Mouse (Mus musculus) macrophage (primary cell): ENCODE data around the gene Tnfrsf23. TPM values are rescaled to one million over a fixed set of nuclear protein-coding genes. Genes with fewer than 3 reads are reported as not detected.
"Not testable (repeated sequence)": the region's sequence is repeated elsewhere in the genome, so short reads cannot be mapped to it uniquely, and the experiment has no call there.

Source experiments
- H3K27ac ChIP-seq: fragments of 350-480 bp; formaldehyde crosslinking; 2 replicates; pipeline ENCODE4 v1.9.0; 2021
- H3K36me3 ChIP-seq: fragments of 350-480 bp; formaldehyde crosslinking; 2 replicates; pipeline ENCODE4 v1.9.0; 2021; ENCODE audit errors: inconsistent target
- H3K4me3 ChIP-seq: fragments of 350-480 bp; formaldehyde crosslinking; 2 replicates; pipeline ENCODE4 v1.9.0; 2021; ENCODE audit errors: inconsistent target
- H3K79me2 ChIP-seq: fragments of 350-480 bp; formaldehyde crosslinking; 2 replicates; pipeline ENCODE4 v1.9.0; 2021; ENCODE audit errors: inconsistent target
- WGBS: methylation state at CpG from one replicate; pipeline ENCODE4 v1.1.7; 2026; ENCODE audit warnings: inconsistent platforms; ENCODE audit not compliant: missing documents; 5-methylcytosine and 5-hydroxymethylcytosine counted together
- polyA plus RNA-seq: library from polyadenylated mRNA; stranded (reverse); fragments of 250-400 nt; gene quantifications from 3 replicates; pipeline ENCODE4 v1.2.4, GENCODE M21; 2018; ENCODE audit warnings: inconsistent platforms

Tnfrsf23 gene
- polyA plus RNA-seq, 1 experiment from 2014 or later, result 11.0 TPM

DNA sequence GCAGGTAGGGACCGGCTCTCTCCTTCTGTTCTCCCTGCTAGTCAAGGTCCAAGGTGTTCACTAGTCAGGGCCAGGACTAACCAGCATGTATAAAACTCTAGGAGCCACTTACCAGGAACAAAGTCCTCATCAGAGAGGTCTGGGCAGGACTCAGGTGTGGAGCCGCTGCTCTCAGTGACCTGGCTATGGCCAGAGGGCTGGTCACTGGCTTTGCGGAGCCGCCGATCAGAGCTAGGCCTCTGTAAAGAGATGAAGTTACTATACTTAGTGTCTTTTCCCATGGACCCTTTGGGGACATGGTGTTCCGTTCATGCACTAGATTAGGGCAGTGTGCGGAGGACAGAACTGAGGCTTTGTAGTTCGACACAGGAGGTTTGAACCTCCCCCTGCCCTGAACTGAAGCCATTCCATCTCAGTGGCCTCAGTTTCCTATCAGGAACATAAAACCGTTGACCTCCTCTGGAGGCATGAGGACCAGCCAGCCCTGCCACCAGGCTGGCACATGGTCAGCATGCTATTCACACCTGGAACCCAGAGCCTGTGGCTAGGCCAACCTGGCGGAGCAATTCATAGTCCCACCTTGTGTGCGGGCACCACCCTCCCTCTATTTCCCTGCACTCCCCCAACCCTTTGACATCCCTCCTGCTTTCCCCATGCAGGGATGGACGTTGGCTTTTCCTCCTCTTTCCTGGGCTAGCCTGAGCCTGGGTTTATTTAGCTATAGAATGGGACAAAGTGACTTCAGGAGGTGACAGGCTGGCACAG is 7.3 kb upstream of the Tnfrsf23 start:
- H3K27ac ChIP-seq, result no peak overlapping the region
- H3K36me3 ChIP-seq, result no peaks in the 10 kb centered on the region
- H3K79me2 ChIP-seq, result no peaks in the 10 kb centered on the region
- WGBS, result 94% methylated on average over 12 of the region's 12 CpGs
- no peak overlapping the region for H3K4me3 ChIP-seq

DNA sequence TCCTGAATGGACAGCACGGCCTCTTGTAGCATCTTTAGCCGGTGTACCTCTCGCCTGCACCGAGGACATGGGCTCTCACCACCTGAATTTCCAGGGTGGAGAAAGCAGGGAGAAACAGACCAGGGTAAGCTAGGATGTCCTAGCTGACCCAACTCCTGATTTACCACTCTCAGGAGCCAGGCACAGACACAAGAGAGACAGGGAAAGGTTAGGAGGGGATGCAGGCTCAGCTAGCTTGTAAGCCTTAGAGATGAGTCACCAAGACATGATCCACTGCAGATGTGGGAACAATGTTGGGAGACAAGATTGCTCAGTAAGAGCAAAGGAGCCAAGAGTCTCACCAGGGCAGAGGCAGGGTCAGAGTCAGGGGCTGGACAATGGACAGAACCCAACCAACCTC is 6.2 kb upstream of the Tnfrsf23 start:
- H3K36me3 ChIP-seq, result no peaks in the 10 kb centered on the region
- 96% methylated on average over 4 of the region's 4 CpGs for WGBS
- H3K79me2 ChIP-seq, result no peaks in the 10 kb centered on the region
- no peak overlapping the region for H3K4me3 ChIP-seq
- H3K27ac ChIP-seq, result no peak overlapping the region

DNA sequence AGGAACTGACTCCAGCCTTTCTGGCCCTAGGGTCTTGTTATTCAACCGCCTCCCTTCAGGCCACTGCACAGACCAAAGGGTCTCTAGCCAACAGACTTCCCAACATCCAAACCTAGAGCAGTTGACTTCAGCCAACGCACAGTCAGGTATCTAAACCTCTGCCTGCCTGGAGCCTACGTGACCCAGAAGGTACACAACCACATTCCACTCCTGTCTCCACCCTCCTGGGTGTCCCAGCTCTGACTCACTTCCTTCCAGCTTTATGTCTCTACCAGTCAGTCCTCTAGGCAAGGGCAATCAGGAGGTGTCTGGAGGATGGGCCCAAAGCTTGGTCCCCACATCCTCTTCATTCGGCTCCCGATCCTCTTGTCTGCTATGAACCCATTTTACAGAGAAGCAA is 5.5 kb upstream of the Tnfrsf23 start:
- H3K79me2 ChIP-seq, result no peaks in the 10 kb centered on the region
- H3K36me3 ChIP-seq, result no peaks in the 10 kb centered on the region
- H3K27ac ChIP-seq, result no peak overlapping the region
- H3K4me3 ChIP-seq, result no peak overlapping the region
- WGBS, result 90% methylated on average over 5 of the region's 5 CpGs

DNA sequence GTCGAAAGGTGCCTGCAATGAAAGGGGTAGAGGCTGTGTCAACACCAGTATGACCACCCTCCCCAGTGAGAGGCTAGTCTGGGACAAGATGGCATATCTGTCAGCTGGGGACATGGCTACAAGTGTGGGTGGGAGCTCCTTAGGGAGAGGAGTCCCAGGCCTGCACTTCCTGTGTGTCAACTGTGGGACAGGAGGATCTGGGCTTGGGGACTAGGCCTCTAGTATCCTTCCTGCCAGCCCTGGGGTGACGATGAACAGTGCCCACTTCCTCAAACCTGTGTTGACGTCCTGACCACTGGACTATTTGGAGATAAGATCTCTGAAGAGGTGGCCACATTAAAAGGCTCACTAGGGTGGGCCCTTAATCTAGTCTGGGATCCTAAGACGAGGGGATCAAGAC is 4.3 kb upstream of the Tnfrsf23 start:
- WGBS, result 56% methylated on average over 4 of the region's 4 CpGs
- Histone ChIP-seq H3K36me3 (no peaks in the 10 kb centered on the region), H3K4me3 (no peak overlapping the region), H3K79me2 (no peaks in the 10 kb centered on the region), H3K27ac (no peak overlapping the region)

DNA sequence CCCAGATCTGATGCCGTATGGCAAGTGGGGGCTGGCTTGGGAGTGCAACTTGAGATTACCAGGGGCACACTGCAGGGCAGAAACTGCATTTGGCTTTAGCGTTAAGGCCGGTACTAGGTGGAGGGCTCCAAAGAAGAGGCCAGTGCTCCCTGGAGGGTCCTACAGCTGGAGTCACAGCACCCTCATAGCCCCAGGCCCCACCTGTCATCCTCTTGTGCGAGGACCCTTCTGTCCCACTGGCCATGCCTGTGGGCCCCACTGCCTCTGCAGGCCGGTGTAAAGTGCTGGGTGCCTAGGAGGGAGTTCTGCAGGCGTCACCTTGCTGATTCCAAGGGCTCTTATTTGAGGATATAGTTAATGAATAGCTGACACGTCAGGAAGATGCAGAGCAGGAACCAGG is 3.8 kb upstream of the Tnfrsf23 start:
- no peaks in the 10 kb centered on the region for H3K36me3 ChIP-seq
- no peak overlapping the region for H3K27ac ChIP-seq
- H3K79me2 ChIP-seq, result no peaks in the 10 kb centered on the region
- H3K4me3 ChIP-seq, result no peak overlapping the region
- WGBS, result 95% methylated on average over 7 of the region's 7 CpGs

DNA sequence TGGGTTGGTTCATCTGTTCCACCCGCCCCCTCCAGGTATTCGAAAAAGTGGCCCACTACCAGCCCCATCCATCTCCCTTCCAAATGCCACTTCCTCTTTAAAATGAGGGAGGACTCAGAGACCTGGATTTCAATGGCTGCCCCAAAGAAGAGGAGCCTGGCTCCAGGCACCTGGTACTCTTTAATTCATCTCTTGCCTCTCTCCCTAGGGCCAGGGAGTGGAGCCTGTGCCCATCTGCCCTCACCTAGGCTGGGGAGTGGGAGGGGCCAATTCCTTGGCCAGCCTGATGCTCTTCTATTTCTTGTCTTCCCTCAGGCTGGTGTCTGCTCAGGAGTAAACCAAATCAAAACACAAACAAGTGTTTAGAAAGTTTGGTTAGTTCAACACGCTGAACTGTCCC is 1.0 kb upstream of the Tnfrsf23 start:
- H3K79me2 ChIP-seq, H3K4me3 ChIP-seq, H3K36me3 ChIP-seq: not testable (repeated sequence)
- WGBS, result 38% methylated on average over 2 of the region's 3 CpGs
- H3K27ac ChIP-seq, result peak overlapping the region; percentile 58; the same call in 1 of the 2 replicates

DNA sequence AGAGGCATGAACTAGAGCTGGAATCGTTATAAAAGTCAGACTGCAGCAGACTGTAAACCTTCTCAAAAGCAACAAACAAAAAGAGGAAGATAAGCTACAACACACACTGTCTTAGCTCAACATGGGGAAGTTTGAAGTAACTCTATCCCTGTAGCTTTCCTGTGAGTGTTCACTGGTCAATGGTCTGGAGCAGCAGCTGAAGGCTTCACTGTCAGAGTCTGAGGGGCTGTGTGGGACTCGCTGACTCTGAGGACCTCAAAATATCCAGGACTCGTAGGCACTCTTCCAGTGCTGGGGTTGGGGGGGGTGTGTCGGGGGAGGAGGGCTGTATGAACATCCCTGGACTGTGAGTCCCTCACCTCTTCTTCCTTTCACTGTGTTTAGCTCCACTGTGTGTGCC is 519 bp upstream of the Tnfrsf23 start:
- not testable (repeated sequence) for H3K36me3 ChIP-seq, H3K79me2 ChIP-seq, H3K4me3 ChIP-seq
- WGBS, result 0% methylated on average over 3 of the region's 4 CpGs
- H3K27ac ChIP-seq, result peak overlapping the region; percentile 58

DNA sequence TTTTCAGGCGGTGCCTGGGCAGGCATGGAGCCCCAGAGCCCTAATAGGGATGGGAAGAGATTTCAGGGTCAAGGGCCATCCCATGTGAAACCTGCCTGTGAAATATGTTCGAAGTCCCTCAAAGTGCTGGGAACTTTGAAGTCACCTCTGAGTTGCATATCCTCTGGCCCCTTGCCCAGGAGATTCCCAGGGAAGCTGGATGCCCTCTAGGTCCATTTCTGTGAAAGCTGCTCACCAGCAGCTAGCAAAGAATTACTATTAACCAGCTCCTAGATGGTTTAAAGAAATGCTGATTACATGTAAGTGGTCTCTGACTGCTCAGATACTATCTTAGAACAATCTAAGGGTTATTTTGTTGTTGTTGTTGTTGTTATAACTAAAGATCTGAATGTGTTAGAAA is 1.1 kb downstream of the Tnfrsf23 start:
- not testable (repeated sequence) for H3K4me3 ChIP-seq, H3K27ac ChIP-seq, H3K79me2 ChIP-seq, H3K36me3 ChIP-seq
- no CpG with 5 or more reads among the region's 2 CpGs for WGBS

DNA sequence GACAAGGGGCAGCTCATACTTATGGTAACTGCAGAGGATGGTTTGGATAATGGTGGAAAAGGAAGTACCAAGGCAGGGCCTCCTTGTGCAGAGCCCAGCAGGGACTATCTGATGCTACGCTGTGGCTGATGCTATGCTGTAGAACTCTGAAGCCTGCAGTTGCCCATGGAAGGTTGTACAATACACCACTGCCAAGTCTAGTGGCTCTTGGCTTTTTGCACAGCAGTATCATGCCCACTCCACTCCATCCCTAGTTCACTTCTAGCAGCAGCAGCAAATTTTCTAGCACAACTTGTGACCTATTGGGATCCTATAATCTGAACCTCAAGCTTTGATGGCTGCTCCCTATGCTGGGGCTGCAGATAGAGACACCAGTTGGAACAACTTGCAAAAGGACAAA is 4.1 kb downstream of the Tnfrsf23 start:
- no peak overlapping the region for H3K27ac ChIP-seq
- no peak overlapping the region for H3K4me3 ChIP-seq
- 100% methylated on average over 1 of the region's 1 CpGs for WGBS
- no peaks in the 10 kb centered on the region for H3K79me2 ChIP-seq
- H3K36me3 ChIP-seq, result no peaks in the 10 kb centered on the region

DNA sequence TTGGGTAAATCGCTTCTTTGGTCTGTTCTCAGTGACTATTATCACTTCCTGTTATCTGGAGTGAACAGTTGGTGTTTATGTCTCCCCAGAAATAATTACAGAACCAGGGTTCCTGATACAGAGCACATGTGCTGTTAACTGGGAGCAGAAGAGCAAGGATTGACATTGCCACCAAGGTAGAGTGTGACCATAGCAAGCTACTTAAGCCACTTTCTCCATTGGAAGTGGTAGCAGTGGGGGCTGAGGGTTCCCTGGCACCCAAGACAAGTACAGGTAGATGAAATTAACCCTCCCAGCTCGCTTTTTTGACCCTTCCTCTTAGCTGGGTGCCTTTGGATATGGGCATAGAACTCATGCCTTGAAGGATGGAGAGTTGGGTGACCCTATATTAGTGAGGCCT is 4.8 kb downstream of the Tnfrsf23 start:
- not testable (repeated sequence) for H3K36me3 ChIP-seq, H3K4me3 ChIP-seq, H3K27ac ChIP-seq, H3K79me2 ChIP-seq
- 90% methylated on average over 1 of the region's 2 CpGs for WGBS

DNA sequence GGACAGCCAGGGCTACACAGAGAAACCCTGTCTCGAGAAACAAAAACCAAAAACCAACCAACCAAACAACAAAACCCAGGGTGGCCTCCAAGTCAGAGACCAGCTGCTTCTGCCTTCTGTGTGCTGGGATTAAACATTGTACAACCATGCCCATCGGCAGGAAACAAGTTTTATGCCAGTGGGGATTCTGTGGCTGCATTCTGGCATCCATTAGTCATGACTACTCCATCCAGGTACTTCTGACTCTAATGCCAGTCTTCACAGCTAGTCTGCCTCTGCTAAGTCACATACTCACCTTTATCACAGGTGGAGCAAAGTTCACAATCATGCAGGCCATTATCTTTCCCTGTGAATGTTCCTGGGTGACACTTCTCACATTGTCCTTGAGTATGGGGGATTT is 6.0 kb downstream of the Tnfrsf23 start:
- H3K4me3 ChIP-seq, H3K79me2 ChIP-seq, H3K36me3 ChIP-seq, H3K27ac ChIP-seq: not testable (repeated sequence)
- 100% methylated on average over 2 of the region's 2 CpGs for WGBS

DNA sequence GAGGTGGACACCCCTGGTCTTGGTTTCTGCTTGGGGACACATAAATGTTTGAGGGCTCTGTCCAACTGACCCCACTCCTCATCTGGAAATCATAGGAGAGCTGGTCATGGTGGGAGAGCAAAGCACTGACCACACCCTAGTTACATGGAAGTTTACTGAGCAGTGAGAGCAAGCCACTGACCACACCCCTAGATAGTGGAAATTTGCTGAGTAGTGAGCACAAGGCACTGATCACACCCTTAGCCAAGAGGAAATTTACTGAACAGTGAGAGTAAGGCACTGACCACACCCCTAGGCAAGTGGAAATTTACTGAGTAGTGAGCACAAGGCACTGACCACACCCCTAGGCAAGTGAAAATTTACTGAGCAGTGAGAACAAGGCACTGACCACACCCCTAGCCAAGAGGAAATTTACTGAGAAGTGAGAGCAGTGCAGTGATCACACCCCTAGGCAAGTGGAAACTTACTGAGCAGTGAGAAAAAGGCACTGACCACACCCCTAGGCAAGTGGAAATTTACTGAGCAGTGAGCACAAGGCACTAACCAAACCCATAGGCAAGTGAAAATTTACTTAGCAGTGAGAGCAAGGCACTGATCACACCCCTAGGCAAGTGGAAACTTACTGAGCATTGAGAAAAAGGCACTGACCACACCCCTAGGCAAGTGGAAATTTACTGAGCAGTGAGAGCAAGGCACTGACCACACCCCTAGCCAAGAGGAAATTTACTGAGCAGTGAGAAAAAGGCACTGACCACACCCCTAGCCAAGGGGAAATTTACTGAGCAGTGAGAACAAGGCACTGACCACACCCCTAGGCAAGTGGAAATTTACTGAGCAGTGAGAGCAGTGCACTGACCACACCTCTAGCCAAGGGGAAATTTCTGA is 19.0 kb downstream of the Tnfrsf23 start:
- no peak overlapping the region for H3K4me3 ChIP-seq
- H3K79me2 ChIP-seq, result no peaks in the 10 kb centered on the region
- peak overlapping the region; percentile 39 for H3K27ac ChIP-seq
- no peaks in the 10 kb centered on the region for H3K36me3 ChIP-seq

DNA sequence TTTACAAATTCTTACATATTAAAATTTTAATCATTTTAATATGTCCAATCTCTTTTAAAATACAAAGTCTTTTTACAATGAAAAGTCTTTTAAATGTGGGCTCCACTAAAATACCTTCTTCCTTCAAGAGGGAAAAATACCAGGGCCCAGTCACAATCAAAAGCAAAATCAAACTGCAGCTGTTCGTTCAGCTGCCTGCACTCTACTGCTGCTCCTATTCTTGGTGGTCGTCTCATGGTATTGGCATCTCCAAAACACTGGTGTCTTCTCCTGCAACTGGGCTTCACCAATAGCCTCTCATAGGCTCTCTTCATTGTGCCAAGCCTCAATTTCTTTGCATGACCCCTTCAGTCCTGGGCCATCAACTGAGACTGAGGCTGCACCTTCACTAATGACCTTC is 22.2 kb downstream of the Tnfrsf23 start:
- H3K27ac ChIP-seq, result no peak overlapping the region
- no peaks in the 10 kb centered on the region for H3K36me3 ChIP-seq
- no peak overlapping the region for H3K4me3 ChIP-seq
- no peaks in the 10 kb centered on the region for H3K79me2 ChIP-seq
- 88% methylated on average over 2 of the region's 2 CpGs for WGBS

DNA sequence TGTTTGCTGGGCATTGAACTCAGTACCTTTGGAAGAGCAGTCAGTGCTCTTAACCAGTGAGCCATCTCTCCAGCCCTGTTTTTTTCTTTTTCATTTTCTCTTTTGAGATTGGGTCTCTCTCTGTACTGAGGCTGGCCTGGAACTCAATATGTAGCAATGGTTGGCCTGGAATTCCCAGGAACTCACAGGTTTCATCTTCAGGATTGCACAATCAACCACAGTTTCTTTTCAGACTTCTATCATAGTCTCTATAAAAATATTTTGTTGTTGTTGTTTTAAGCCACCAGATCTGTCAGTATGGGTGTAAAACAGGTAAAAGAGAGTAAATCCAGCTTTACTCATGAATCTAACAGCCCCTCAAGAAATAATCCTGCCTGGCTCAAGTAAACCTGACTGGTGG is 24.9 kb downstream of the Tnfrsf23 start:
- Histone ChIP-seq H3K36me3 (no peaks in the 10 kb centered on the region), H3K79me2 (no peaks in the 10 kb centered on the region), H3K27ac (no peak overlapping the region), H3K4me3 (no peak overlapping the region)

DNA sequence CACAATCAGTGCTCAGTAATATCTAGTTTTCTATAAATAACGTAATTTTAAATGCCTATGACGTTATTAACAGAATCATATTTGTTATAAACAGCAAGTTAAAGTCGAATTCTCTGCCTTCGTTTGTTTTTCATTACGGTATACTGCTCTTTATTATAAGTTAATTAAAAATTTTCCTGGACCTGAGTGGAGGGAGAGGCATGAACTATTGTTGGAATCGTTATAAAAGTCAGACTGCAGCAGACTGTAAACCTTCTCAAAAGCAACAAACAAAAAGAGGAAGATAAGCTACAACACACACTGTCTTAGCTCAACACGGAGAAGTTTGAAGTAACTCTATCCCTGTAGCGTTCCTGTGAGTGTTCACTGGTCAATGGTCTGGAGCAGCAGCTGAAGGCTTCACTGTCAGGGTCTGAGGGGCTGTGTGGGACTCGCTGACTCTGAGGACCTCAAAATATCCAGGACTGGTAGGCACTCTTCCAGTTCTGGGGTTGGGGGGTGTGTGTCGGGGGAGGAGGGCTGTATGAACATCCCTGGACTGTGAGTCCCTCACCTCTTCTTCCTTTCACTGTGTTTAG is 35.8 kb downstream of the Tnfrsf23 start:
- WGBS, result 52% methylated on average over 10 of the region's 10 CpGs
- H3K27ac ChIP-seq, H3K36me3 ChIP-seq, H3K79me2 ChIP-seq: not testable (repeated sequence)
- peak overlapping the region; percentile 65; the same call in 1 of the 2 replicates for H3K4me3 ChIP-seq
